Mouse (Mus musculus) ovary, postnatal 36 days (tissue): ENCODE measurements around the gene Pcsk5.

ENCODE experiments used
- DNase-seq: peaks from one replicate; pipeline ENCODE4 v3.0.0; 2022; ENCODE audit warnings: low spot score, mixed read lengths

Gene Pcsk5

GRCm38 (mm10) chr19:17393841-17394591 lies 443.4 kb downstream of the Pcsk5 start, which contains the start of gene Rfk:
Rfk (plus strand) TSS chr19:17394043.
- peak; percentile 95 for DNase-seq

GRCm38 (mm10) chr19:17392866-17393265 lies 444.6 kb downstream of the Pcsk5 start:
- DNase-seq, result no peak

DNA sequence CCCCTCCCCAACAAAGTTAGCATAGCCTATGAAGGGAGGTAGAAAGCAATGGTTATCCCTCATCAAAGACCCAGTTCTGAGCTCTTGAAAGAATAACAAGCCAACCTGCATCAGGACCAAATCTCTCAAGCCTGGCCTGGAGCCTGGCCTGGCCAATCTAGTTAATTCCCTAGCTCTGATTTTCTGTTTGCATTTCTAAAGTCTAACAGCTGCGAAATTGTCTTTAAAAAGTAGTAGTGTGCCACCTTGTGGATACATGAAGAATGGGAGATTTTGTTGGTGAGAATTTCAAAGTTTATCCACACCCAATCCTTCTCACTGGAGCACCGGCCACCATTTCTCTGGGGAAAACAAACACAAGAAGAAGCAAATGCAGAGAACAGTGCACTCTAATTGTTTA lies 449.0 kb downstream of the Pcsk5 start:
- DNase-seq, result no peak

GRCm38 (mm10) chr19:17386424-17386823 lies 451.0 kb downstream of the Pcsk5 start:
- DNase-seq, result no peak

GRCm38 (mm10) chr19:17385426-17385825 lies 452.0 kb downstream of the Pcsk5 start:
- no peak for DNase-seq

GRCm38 (mm10) chr19:17385022-17385421 lies 452.4 kb downstream of the Pcsk5 start:
- no peak for DNase-seq

DNA sequence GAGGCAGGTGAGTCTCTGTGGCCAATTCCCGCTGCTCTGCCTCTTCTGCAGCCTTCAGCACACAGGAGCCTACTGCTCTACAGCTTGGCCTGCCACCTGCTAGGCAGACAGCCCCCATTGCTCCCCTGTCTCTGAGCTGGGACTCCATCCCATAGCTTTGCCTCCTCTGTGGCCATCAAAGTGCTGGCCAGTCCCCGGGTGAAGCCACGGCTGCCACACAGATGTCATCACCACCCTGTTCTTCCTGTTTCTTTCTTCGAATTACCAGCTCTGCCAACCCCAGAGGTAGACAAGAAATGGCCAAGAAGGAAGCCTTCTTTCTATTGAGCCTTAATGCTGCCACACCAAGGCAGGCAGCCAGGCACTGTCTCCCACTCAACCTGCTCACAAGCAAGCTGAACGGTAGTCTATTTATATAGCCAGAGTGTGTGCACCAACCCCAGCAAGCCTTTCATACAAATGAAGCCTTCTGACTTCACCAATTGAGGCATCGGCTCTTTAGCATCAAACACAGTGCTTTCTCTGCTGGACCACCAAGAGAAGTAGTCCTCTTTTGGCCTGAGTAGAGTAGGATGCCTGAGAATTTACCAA lies 454.5 kb downstream of the Pcsk5 start:
- DNase-seq, result no peak
